In genomic region chr15:77970470-77971292, GRCm38 (mm10) we compare ENCODE assay signal across 8 mouse cellular contexts. TPM values are rescaled to one million over a fixed set of nuclear protein-coding genes. Genes with fewer than 3 reads are reported as not detected.
DNase-seq lines count a peak whose midpoint lies in the region; ATAC-seq and TF ChIP-seq lines count a peak whose summit lies in the region.

Gene Eif3d (minus strand): TSS chr15:77970813.

- under 1% methylated on average over 71 of the region's 72 CpGs for WGBS in forebrain, embryonic 15.5 days
- under 1% methylated on average over 72 of the region's 72 CpGs for WGBS in lung, adult 2 months

- peak within 1 kb of the TSS; percentile 81 to 83 for H3K4me3 ChIP-seq in ES-E14 (ENCODE audit: insufficient read depth in 1 of 2, low read depth in 1 of 2, low read length in 2 of 2, poor library complexity in 1 of 2, severe bottlenecking in 1 of 2)
- H3K4me3 ChIP-seq in forebrain, embryonic 15.5 days = peak within 1 kb of the TSS; percentile 61
- H3K4me3 ChIP-seq in lung, adult 2 months (replicated peaks; ENCODE audit: extremely low read depth, low read depth, low read length) = peak within 1 kb of the TSS; percentile 96

- peak within 1 kb of the TSS; percentile 93 for H3K27ac ChIP-seq in ES-E14 (ENCODE audit: insufficient read depth, low read depth, low read length, poor library complexity, severe bottlenecking)
- peak within 1 kb of the TSS; percentile 99 for H3K27ac ChIP-seq in forebrain, embryonic 15.5 days (replicated peaks)

- peak; percentile 93 for DNase-seq in ES-E14 (ENCODE audit: low read depth, low spot score)
- peak; percentile 97 for DNase-seq in cerebellum, adult 11-12 months
- peak; percentile 93 for DNase-seq in heart, postnatal 25 days (ENCODE audit: low spot score)
- DNase-seq in layer of hippocampus, adult 18-20 months (ENCODE audit: low spot score in 2 of 2) = peak; percentile 93 to 100
- peak; percentile 97 for DNase-seq in lung, adult 2 months
- DNase-seq in thymus, adult 18-20 months = peak; percentile 91 to 94

- peak; percentile 83; the same call in 1 of the 2 replicates for TF ChIP-seq POLR2A in lung, adult 2 months (IDR thresholded peaks at IDR 0.05; ENCODE audit: borderline replicate concordance, extremely low read depth, low read depth, low read length)

- H3K4me1 ChIP-seq in ES-E14 (ENCODE audit: control insufficient read depth in 2 of 2, insufficient read depth in 2 of 2, low read length in 2 of 2, poor library complexity in 1 of 2) = peaks cover 4 to 6% of the 10 kb centered on the region in 2 experiments; a peak in 2 of 4 replicates
- peaks cover 25% of the 10 kb centered on the region for H3K4me1 ChIP-seq in forebrain, embryonic 15.5 days
- H3K4me1 ChIP-seq in lung, adult 2 months (ENCODE audit: control insufficient read depth, insufficient read depth, low read length) = peaks cover 4% of the 10 kb centered on the region

- H3K9me3 ChIP-seq in ES-E14 (ENCODE audit: control insufficient read depth, insufficient read depth, low read depth, low read length) = no peaks in the 10 kb centered on the region
- no peaks in the 10 kb centered on the region for H3K9me3 ChIP-seq in forebrain, embryonic 15.5 days

- peaks cover 32% of the 10 kb centered on the region for H3K36me3 ChIP-seq in ES-E14 (ENCODE audit: control insufficient read depth, insufficient read depth, low read length, poor library complexity, severe bottlenecking)
- peaks cover 32% of the 10 kb centered on the region for H3K36me3 ChIP-seq in forebrain, embryonic 15.5 days

- peak; percentile 85 for ATAC-seq in forebrain, embryonic 15.5 days (replicated peaks)
- peak; percentile 84 for ATAC-seq in neutrophil, adult 5-6 weeks (ENCODE audit: extremely low read depth, insufficient number of reproducible peaks, low FRiP score, poor library complexity, severe bottlenecking)

- in situ Hi-C loops in ES-E14 (cut with MboI; ENCODE audit: low sequenced_read_pairs in 2 of 2, unreplicated experiment in 2 of 2) = no loop called here

- intact Hi-C loops in heart, postnatal 25 days (cut with DNase I) = loop anchor here (2.0 kb wide), 1 partner anchor 36 kb away; no protein-coding TSS in a partner anchor

- peak within 1 kb of the TSS; percentile 92 for H3K9ac ChIP-seq in ES-E14 (ENCODE audit: insufficient read depth, low read depth, low read length, poor library complexity, severe bottlenecking)
- H3K9ac ChIP-seq in forebrain, embryonic 15.5 days (replicated peaks) = peak within 1 kb of the TSS; percentile 87

- peak within 1 kb of the TSS; percentile 85 for H3K4me2 ChIP-seq in forebrain, embryonic 15.5 days (replicated peaks)

- no peaks in the 10 kb centered on the region for H3K27me3 ChIP-seq in forebrain, embryonic 15.5 days

- TF ChIP-seq CTCF in lung, adult 2 months (IDR thresholded peaks at IDR 0.05; ENCODE audit: insufficient read depth, low read length) = no peak

TF ChIP-seq in ES-E14, 5 proteins besides CTCF, POLR2A, EP300 and RAD21:
- peak; percentile 97 for TF ChIP-seq MAFK (IDR thresholded peaks at IDR 0.05; ENCODE audit: insufficient read depth, low read depth, low read length)
- peak; percentile 100 for TF ChIP-seq ZNF384 (IDR thresholded peaks at IDR 0.05; ENCODE audit: low read depth, low read length)
- 0 out of 2 replicates have a peak, but pooled peaks have one; percentile 12 for TF ChIP-seq CHD2 (IDR thresholded peaks at IDR 0.05; ENCODE audit: low read depth, low read length)
- TF ChIP-seq HCFC1 (IDR thresholded peaks at IDR 0.05; ENCODE audit: borderline replicate concordance, insufficient read depth, low read length) = peak; percentile 75
- TF ChIP-seq ZC3H11A (IDR thresholded peaks at IDR 0.05; ENCODE audit: borderline replicate concordance, low read depth, low read length) = no peak

RNA-seq across cellular contexts. Expression of gene Eif3d, which starts in this region (rescaled TPM):
- total RNA-seq in ES-E14 (2012; rRNA removed) = 340 and 419 TPM in 2 replicates
- 186 and 199 TPM in 2 replicates for polyA plus RNA-seq in forebrain, embryonic 15.5 days (2015; fragmentation: Nextera tagmentation; extraction: Ambion mirVana)
- 10 to 100 TPM; 69.3 to 69.5 TPM for total RNA-seq in heart, postnatal 25 days (2021)
- 100 to 1,000 TPM in 1 of 2 experiments, 10 to 100 TPM in 1; 94.5 to 103 TPM for total RNA-seq in layer of hippocampus, adult 18-20 months (2021)
- 62.7 and 91.2 TPM in 2 replicates for polyA plus RNA-seq in lung, adult 2 months (2012; rRNA removed)
- 114 and 115 TPM in 2 replicates for total RNA-seq in neutrophil, adult 5-6 weeks (2017)

Comparison
In these comparisons a context has a peak if more than half of its experiments do, and no peak if none do; other contexts are left out.
1. Peak in every context shown above with its lines: DNase-seq, ATAC-seq, H3K4me3 ChIP-seq and H3K27ac ChIP-seq.